ENCODE assay signal across 9 mouse cellular contexts in the genomic region with DNA sequence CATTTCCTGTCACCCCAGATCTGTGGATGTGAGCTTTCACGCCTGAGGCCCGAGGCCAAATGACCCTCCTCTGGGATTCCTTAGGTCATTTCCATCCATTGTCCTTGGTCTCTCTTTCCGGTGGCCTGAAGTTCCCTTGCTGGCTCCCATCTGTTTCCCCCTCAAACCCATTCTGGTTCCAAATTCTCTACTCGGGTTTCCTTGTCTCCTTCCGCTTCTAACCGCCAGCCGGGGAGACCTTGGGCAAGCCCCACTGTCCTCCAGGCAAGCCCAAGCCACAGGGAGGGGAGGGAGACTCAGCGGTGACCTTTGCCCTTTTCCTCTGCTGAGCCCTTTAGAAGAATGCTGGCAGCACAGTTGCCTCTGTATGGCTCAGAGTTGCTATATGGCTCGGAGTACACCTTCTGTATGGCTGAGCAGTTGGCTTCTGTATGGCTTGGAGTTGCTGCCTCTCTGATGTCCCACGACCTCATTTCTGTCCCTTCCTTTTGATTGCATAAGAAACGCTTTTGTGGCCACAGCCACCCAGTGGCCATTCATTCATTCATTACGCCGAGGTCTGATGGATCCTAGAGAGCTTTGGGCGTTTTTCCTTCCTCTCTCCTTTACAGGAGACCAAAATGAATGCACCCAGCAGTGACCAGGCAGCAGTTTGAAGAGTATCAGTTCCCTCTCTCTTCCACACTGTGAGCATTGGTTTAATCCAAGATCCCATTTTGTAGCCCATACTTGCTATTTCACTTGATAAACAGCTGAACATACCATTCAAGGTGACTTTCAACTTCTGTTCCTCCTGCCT. TPM values are rescaled to one million over a fixed set of nuclear protein-coding genes. Genes with fewer than 3 reads are reported as not detected.
DNase-seq lines count a peak whose midpoint lies in the region; ATAC-seq and TF ChIP-seq lines count a peak whose summit lies in the region.
"Had no signal": no experiment of that assay in that cellular context is flagged by ENCODE, and none has a peak within 500 bp of the region (broad histone marks: within the 10 kb centered on the region; RNA-seq: fewer than 3 reads in every experiment).

No protein-coding gene starts in this region.

- H3K4me2 ChIP-seq in intestine, embryonic 14.5 days (ENCODE audit: low read length), result no peak overlapping the region
- peak overlapping the region; percentile 18; the same call in 1 of the 2 replicates for H3K4me2 ChIP-seq in liver, postnatal 0 days (ENCODE audit: low read depth, low read length)
- H3K4me2 ChIP-seq: forebrain, embryonic 12.5 days had no signal

- TF ChIP-seq CTCF in liver, postnatal 0 days (IDR thresholded peaks at IDR 0.05; ENCODE audit: low read depth), result no peak

- no peak overlapping the region for H3K9ac ChIP-seq in intestine, embryonic 14.5 days (ENCODE audit: low read length)
- H3K9ac ChIP-seq in liver, postnatal 0 days (replicated peaks), result no peak overlapping the region
- H3K9ac ChIP-seq: forebrain, embryonic 12.5 days had no signal

- peak; percentile 32; the same call in 1 of the 2 replicates for TF ChIP-seq EP300 in liver, postnatal 0 days (IDR thresholded peaks at IDR 0.05; ENCODE audit: low read depth)

- H3K4me3 ChIP-seq in intestine, embryonic 14.5 days (ENCODE audit: low read depth, low read length), result no peak overlapping the region
- no peak overlapping the region for H3K4me3 ChIP-seq in liver, postnatal 0 days (ENCODE audit: low read depth, low read length)
- H3K4me3 ChIP-seq: forebrain, embryonic 12.5 days had no signal

- no peaks in the 10 kb centered on the region for H3K36me3 ChIP-seq in intestine, embryonic 14.5 days (ENCODE audit: control insufficient read depth, insufficient read depth, low read length)
- no peaks in the 10 kb centered on the region for H3K36me3 ChIP-seq in liver, postnatal 0 days (replicated peaks; ENCODE audit: insufficient read depth, low read length)
- H3K36me3 ChIP-seq: forebrain, embryonic 12.5 days had no signal

- peak; percentile 93 for DNase-seq in 416B (ENCODE audit: low read depth)
- peak; percentile 52 for DNase-seq in adrenal gland, postnatal 25 days
- no peak for DNase-seq in intestine, embryonic 14.5 days (ENCODE audit: low spot score)
- peak; percentile 51 for DNase-seq in liver, postnatal 0 days
- no peak for DNase-seq in urinary bladder, postnatal 4 days (ENCODE audit: low spot score in 2 of 2)
- no peak for DNase-seq in right cerebral cortex, postnatal 14 days
- no peak for DNase-seq in layer of hippocampus, adult 8-10 months (ENCODE audit: low spot score in 2 of 2)

- 55% methylated on average over 14 of the region's 14 CpGs for WGBS in intestine, embryonic 14.5 days
- WGBS in liver, postnatal 0 days (ENCODE audit: insufficient replicate concordance), result 23% methylated on average over 14 of the region's 14 CpGs

- H3K27ac ChIP-seq in intestine, embryonic 14.5 days (ENCODE audit: low read depth), result no peak overlapping the region
- 0 out of 2 replicates have a peak overlapping the region, but pooled peaks have one; percentile 22 for H3K27ac ChIP-seq in liver, postnatal 0 days (ENCODE audit: low read depth)
- H3K27ac ChIP-seq: forebrain, embryonic 12.5 days had no signal

- H3K27me3 ChIP-seq in intestine, embryonic 14.5 days (replicated peaks; ENCODE audit: control insufficient read depth, insufficient read depth, low read length), result no peaks in the 10 kb centered on the region
- H3K27me3 ChIP-seq in liver, postnatal 0 days (ENCODE audit: insufficient read depth, low read length), result no peaks in the 10 kb centered on the region
- H3K27me3 ChIP-seq: forebrain, embryonic 12.5 days had no signal

- H3K9me3 ChIP-seq in intestine, embryonic 14.5 days (ENCODE audit: control insufficient read depth, low read length), result no peaks in the 10 kb centered on the region
- no peaks in the 10 kb centered on the region for H3K9me3 ChIP-seq in liver, postnatal 0 days (ENCODE audit: low read length)
- H3K9me3 ChIP-seq: forebrain, embryonic 12.5 days had no signal

- 0 out of 2 replicates have a peak, but pooled peaks have one; percentile 51 for ATAC-seq in intestine, embryonic 14.5 days (replicated peaks; ENCODE audit: low FRiP score, low TSS enrichment, low read depth)
- peak; percentile 69 for ATAC-seq in liver, postnatal 0 days
- ATAC-seq in megakaryocyte-erythroid progenitor cell, adult 5-6 weeks (replicated peaks; ENCODE audit: low FRiP score, low TSS enrichment, poor library complexity, severe bottlenecking), result no peak

- peaks cover 14% of the 10 kb centered on the region for H3K4me1 ChIP-seq in intestine, embryonic 14.5 days (replicated peaks; ENCODE audit: control insufficient read depth, insufficient read depth, low read length)
- peaks cover 15% of the 10 kb centered on the region for H3K4me1 ChIP-seq in liver, postnatal 0 days (ENCODE audit: insufficient read depth)

RNA-seq across cellular contexts. Expression of gene Ldlrap1, which starts 11.5 kb away (rescaled TPM):
- 42.4 and 43.3 TPM in 2 replicates for total RNA-seq in adrenal gland, postnatal 25 days (2021)
- 15.0 and 16.6 TPM in 2 replicates for polyA plus RNA-seq in intestine, embryonic 14.5 days (2014; fragmentation: Nextera tagmentation; extraction: Ambion mirVana)
- 14.8 and 15.4 TPM in 2 replicates for polyA plus RNA-seq in liver, postnatal 0 days (2015; fragmentation: Nextera tagmentation; extraction: Ambion mirVana)
- total RNA-seq in layer of hippocampus, adult 8-10 months (2022), result 1 to 10 TPM; 1.9 to 4.8 (median 3.0) TPM
- 28.5 and 34.9 TPM in 2 replicates for total RNA-seq in megakaryocyte-erythroid progenitor cell, adult 5-6 weeks (2014; fragmentation: Nextera tagmentation)
- 8.5 and 9.6 TPM in 2 replicates for total RNA-seq in megakaryocyte-erythroid progenitor cell, adult 5-6 weeks (2017)

Comparison
In these comparisons a context has a peak if more than half of its experiments do, and no peak if none do; other contexts are left out.
1. DNase-seq: peak in 416B (single experiment), adrenal gland, postnatal 25 days (single experiment) and liver, postnatal 0 days (single experiment); none in intestine, embryonic 14.5 days (single experiment), urinary bladder, postnatal 4 days (0 of 2), right cerebral cortex, postnatal 14 days (single experiment) and layer of hippocampus, adult 8-10 months (0 of 2).